In genomic region chr3:89730350-89731331, GRCm38 (mm10) we compare ENCODE assay signal across 8 mouse cellular contexts. TPM values are rescaled to one million over a fixed set of nuclear protein-coding genes. Genes with fewer than 3 reads are reported as not detected.
A peak's percentile ranks its signal among the peaks of the same experiment; 100 is the strongest.
DNase-seq lines count a peak whose midpoint lies in the region; ATAC-seq and TF ChIP-seq lines count a peak whose summit lies in the region.

No protein-coding gene starts in this region.

- H3K36me3 ChIP-seq in embryonic facial prominence, embryonic 14.5 days (ENCODE audit: control insufficient read depth, insufficient read depth, low read length), result peaks cover 1% of the 10 kb centered on the region; the same call in 1 of the 2 replicates
- no peaks in the 10 kb centered on the region; the same call in 1 of the 2 replicates for H3K36me3 ChIP-seq in liver, embryonic 14.5 days (replicated peaks; ENCODE audit: control insufficient read depth, insufficient read depth, low read depth)
- no peaks in the 10 kb centered on the region for H3K36me3 ChIP-seq in stomach, embryonic 16.5 days (ENCODE audit: control insufficient read depth, insufficient read depth, low read length)

- WGBS in embryonic facial prominence, embryonic 14.5 days, result 3% methylated on average over 30 of the region's 32 CpGs
- under 1% methylated on average over 32 of the region's 32 CpGs for WGBS in liver, embryonic 14.5 days (ENCODE audit: insufficient replicate concordance)
- WGBS in stomach, embryonic 16.5 days, result 1% methylated on average over 32 of the region's 32 CpGs

- ATAC-seq in embryonic facial prominence, embryonic 14.5 days (ENCODE audit: low read depth), result peak; percentile 96
- ATAC-seq in liver, embryonic 14.5 days (ENCODE audit: insufficient read depth), result peak; percentile 94
- ATAC-seq in stomach, embryonic 16.5 days (ENCODE audit: insufficient read depth, low FRiP score), result peak; percentile 95

- H3K4me2 ChIP-seq in embryonic facial prominence, embryonic 14.5 days (ENCODE audit: low read depth, low read length), result peak overlapping the region; percentile 79
- peak overlapping the region; percentile 95 for H3K4me2 ChIP-seq in liver, embryonic 14.5 days (ENCODE audit: low read depth)
- H3K4me2 ChIP-seq in stomach, embryonic 16.5 days (ENCODE audit: low read depth, low read length), result peak overlapping the region; percentile 66

- peak; percentile 97 for DNase-seq in CD4-positive, CD25-positive, alpha-beta regulatory T cell, adult 2 months (ENCODE audit: low read depth, low spot score)
- DNase-seq in adrenal gland, postnatal 4 days (ENCODE audit: low spot score in 2 of 2), result peak; percentile 51 to 70
- DNase-seq in embryonic facial prominence, embryonic 14.5 days (ENCODE audit: low spot score), result peak; percentile 92
- peak; percentile 89 for DNase-seq in heart, adult 8-10 months (ENCODE audit: low spot score)
- peak; percentile 93 to 94 for DNase-seq in kidney, adult 8-10 months
- DNase-seq in liver, embryonic 14.5 days (ENCODE audit: low read depth in 3 of 3, low spot score in 3 of 3), result peak; percentile 83 to 89 (median 83)
- peak; percentile 81 to 90 for DNase-seq in natural killer cell, adult 2 months (ENCODE audit: low spot score in 2 of 2)

- peak overlapping the region; percentile 60 for H3K4me3 ChIP-seq in embryonic facial prominence, embryonic 14.5 days (ENCODE audit: low read depth, low read length)
- H3K4me3 ChIP-seq in liver, embryonic 14.5 days (ENCODE audit: insufficient read depth in 1 of 2, low read depth in 2 of 2, low read length in 2 of 2), result peak overlapping the region; percentile 86 to 88
- peak overlapping the region; percentile 78 for H3K4me3 ChIP-seq in stomach, embryonic 16.5 days (replicated peaks; ENCODE audit: low read length)

- peak overlapping the region; percentile 69 for H3K9ac ChIP-seq in embryonic facial prominence, embryonic 14.5 days (ENCODE audit: low read depth, low read length)
- peak overlapping the region; percentile 92 for H3K9ac ChIP-seq in liver, embryonic 14.5 days (replicated peaks)
- H3K9ac ChIP-seq in stomach, embryonic 16.5 days (ENCODE audit: low read length), result peak overlapping the region; percentile 83

- H3K4me1 ChIP-seq in embryonic facial prominence, embryonic 14.5 days (ENCODE audit: control insufficient read depth, insufficient read depth, low read length), result peaks cover 11% of the 10 kb centered on the region; the same call in 1 of the 2 replicates
- peaks cover 10 to 18% of the 10 kb centered on the region in 2 experiments for H3K4me1 ChIP-seq in liver, embryonic 14.5 days (replicated peaks; ENCODE audit: control insufficient read depth in 2 of 2, insufficient read depth in 2 of 2, low read length in 1 of 2)
- H3K4me1 ChIP-seq in stomach, embryonic 16.5 days (ENCODE audit: control insufficient read depth, insufficient read depth, low read length), result peaks cover 12% of the 10 kb centered on the region

- TF ChIP-seq EP300 in liver, embryonic 14.5 days (IDR thresholded peaks at IDR 0.05; ENCODE audit: low read depth), result no peak

- no peaks in the 10 kb centered on the region for H3K27me3 ChIP-seq in embryonic facial prominence, embryonic 14.5 days (replicated peaks; ENCODE audit: control insufficient read depth, insufficient read depth, low read length)
- H3K27me3 ChIP-seq in liver, embryonic 14.5 days (ENCODE audit: control insufficient read depth, insufficient read depth, low read length), result no peaks in the 10 kb centered on the region
- no peaks in the 10 kb centered on the region for H3K27me3 ChIP-seq in stomach, embryonic 16.5 days (ENCODE audit: control insufficient read depth, insufficient read depth, low read length)

- H3K27ac ChIP-seq in embryonic facial prominence, embryonic 14.5 days (replicated peaks; ENCODE audit: low read depth, low read length), result peak overlapping the region; percentile 67
- H3K27ac ChIP-seq in liver, embryonic 14.5 days, result peak overlapping the region; percentile 78
- H3K27ac ChIP-seq in stomach, embryonic 16.5 days (ENCODE audit: low read length), result peak overlapping the region; percentile 85

- TF ChIP-seq CTCF in liver, embryonic 14.5 days (IDR thresholded peaks at IDR 0.05; ENCODE audit: low read depth), result peak; percentile 65

- no peaks in the 10 kb centered on the region for H3K9me3 ChIP-seq in embryonic facial prominence, embryonic 14.5 days (ENCODE audit: control insufficient read depth, low read length)
- no peaks in the 10 kb centered on the region for H3K9me3 ChIP-seq in liver, embryonic 14.5 days (ENCODE audit: control insufficient read depth, low read length)
- H3K9me3 ChIP-seq in stomach, embryonic 16.5 days (replicated peaks; ENCODE audit: control insufficient read depth, low read length), result no peaks in the 10 kb centered on the region

RNA-seq across cellular contexts. Expression of gene Adar, which starts 15.8 kb away (rescaled TPM):
- total RNA-seq in adrenal gland, postnatal 4 days (2021), result 10 to 100 TPM; 38.7 to 40.6 TPM
- 10.6 and 11.5 TPM in 2 replicates for polyA plus RNA-seq in embryonic facial prominence, embryonic 14.5 days (2014; fragmentation: Nextera tagmentation; extraction: Ambion mirVana)
- total RNA-seq in heart, adult 8-10 months (2022), result 10 to 100 TPM; 10.8 to 13.0 (median 12.4) TPM
- polyA plus RNA-seq in liver, embryonic 14.5 days (2012; rRNA removed), result 5.8 and 7.9 TPM in 2 replicates
- polyA plus RNA-seq in liver, embryonic 14.5 days (2014; fragmentation: Nextera tagmentation; extraction: Ambion mirVana), result 6.4 and 6.5 TPM in 2 replicates
- 12.3 and 13.6 TPM in 2 replicates for polyA plus RNA-seq in stomach, embryonic 16.5 days (2015; fragmentation: Nextera tagmentation; extraction: Ambion mirVana)

RNA-seq across cellular contexts. Expression of gene Chrnb2, which starts 33.8 kb away (rescaled TPM):
- total RNA-seq in adrenal gland, postnatal 4 days (2021), result 1 to 10 TPM; 5.8 to 6.1 TPM
- polyA plus RNA-seq in embryonic facial prominence, embryonic 14.5 days (2014; fragmentation: Nextera tagmentation; extraction: Ambion mirVana), result 1.7 and 1.8 TPM in 2 replicates
- under 1 TPM; 0.11 to 0.22 (median 0.16) TPM for total RNA-seq in heart, adult 8-10 months (2022)
- polyA plus RNA-seq in liver, embryonic 14.5 days (2012; rRNA removed), result 0.12 and 0.15 TPM in 2 replicates
- polyA plus RNA-seq in liver, embryonic 14.5 days (2014; fragmentation: Nextera tagmentation; extraction: Ambion mirVana), result 0.10 and 0.18 TPM in 2 replicates
- polyA plus RNA-seq in stomach, embryonic 16.5 days (2015; fragmentation: Nextera tagmentation; extraction: Ambion mirVana), result 1.2 and 1.6 TPM in 2 replicates

RNA-seq across cellular contexts. Expression of gene Ube2q1, which starts 42.8 kb away (rescaled TPM):
- total RNA-seq in adrenal gland, postnatal 4 days (2021), result 10 to 100 TPM; 68.0 to 72.1 TPM
- 20.4 and 21.7 TPM in 2 replicates for polyA plus RNA-seq in embryonic facial prominence, embryonic 14.5 days (2014; fragmentation: Nextera tagmentation; extraction: Ambion mirVana)
- total RNA-seq in heart, adult 8-10 months (2022), result 10 to 100 TPM; 21.6 to 25.2 (median 23.0) TPM
- polyA plus RNA-seq in liver, embryonic 14.5 days (2012; rRNA removed), result 6.7 and 9.0 TPM in 2 replicates
- 6.3 and 6.7 TPM in 2 replicates for polyA plus RNA-seq in liver, embryonic 14.5 days (2014; fragmentation: Nextera tagmentation; extraction: Ambion mirVana)
- 7.0 and 7.4 TPM in 2 replicates for polyA plus RNA-seq in stomach, embryonic 16.5 days (2015; fragmentation: Nextera tagmentation; extraction: Ambion mirVana)

Comparison
In these comparisons a context has a peak if more than half of its experiments do, and no peak if none do; other contexts are left out.
1. Peak in every context shown above with its lines: DNase-seq, ATAC-seq, H3K4me3 ChIP-seq and H3K27ac ChIP-seq.